Mouse (Mus musculus): ENCODE measurements at regions not wholly inside any gene's neighbourhood (a gene's known extent, or its start where the extent isn't known, plus 50 kb on each side); places are given as distances from the start of the nearest gene placed in this dataset.

- H3K9ac ChIP-seq = no peak overlapping the region
- H3K4me2 ChIP-seq (ENCODE audit: low read depth) = no peak overlapping the region
- no peaks in the 10 kb centered on the region for H3K4me1 ChIP-seq (ENCODE audit: insufficient read depth)
- 75% methylated on average over 4 of the region's 4 CpGs for WGBS
- DNase-seq (no peak), ATAC-seq (no peak)
- no peaks in the 10 kb centered on the region for H3K36me3 ChIP-seq (ENCODE audit: insufficient read depth)
- 0 out of 2 replicates have a peak, but pooled peaks cover 4% of the 10 kb centered on the region for H3K9me3 ChIP-seq (ENCODE audit: low read length)
- H3K27me3 ChIP-seq (ENCODE audit: insufficient read depth, low read length) = no peaks in the 10 kb centered on the region
- no peak overlapping the region for H3K4me3 ChIP-seq (ENCODE audit: low read depth, low read length)
- no peak for TF ChIP-seq CTCF (IDR thresholded peaks at IDR 0.05; ENCODE audit: low read depth)
- H3K27ac ChIP-seq (ENCODE audit: low read depth, low read length) = no peak overlapping the region
Observed at GRCm38 (mm10) chr1:182690323-182690722, 58.7 kb downstream of the Ccdc185 start.

GRCm38 (mm10) chr1:182689741-182690140 is 59.2 kb downstream of the Ccdc185 start:
- H3K27me3 ChIP-seq (ENCODE audit: insufficient read depth, low read length) = no peaks in the 10 kb centered on the region
- no peak for TF ChIP-seq CTCF (IDR thresholded peaks at IDR 0.05; ENCODE audit: low read depth)
- ATAC-seq (no peak), DNase-seq (no peak)
- 60% methylated on average over 6 of the region's 6 CpGs for WGBS
- no peaks in the 10 kb centered on the region for H3K36me3 ChIP-seq (ENCODE audit: insufficient read depth)
- no peak overlapping the region for H3K4me2 ChIP-seq (ENCODE audit: low read depth)
- H3K9ac ChIP-seq = no peak overlapping the region
- H3K9me3 ChIP-seq (ENCODE audit: low read length) = 0 out of 2 replicates have a peak, but pooled peaks cover 4% of the 10 kb centered on the region
- no peaks in the 10 kb centered on the region for H3K4me1 ChIP-seq (ENCODE audit: insufficient read depth)
- H3K27ac ChIP-seq (ENCODE audit: low read depth, low read length) = no peak overlapping the region
- no peak overlapping the region for H3K4me3 ChIP-seq (ENCODE audit: low read depth, low read length)

- WGBS = 71% methylated on average over 5 of the region's 5 CpGs
- no peak overlapping the region for H3K27ac ChIP-seq (ENCODE audit: low read depth, low read length)
- no peak overlapping the region for H3K9ac ChIP-seq
- DNase-seq = no peak
- H3K4me1 ChIP-seq (ENCODE audit: insufficient read depth) = no peaks in the 10 kb centered on the region
- H3K9me3 ChIP-seq (ENCODE audit: low read length) = 0 out of 2 replicates have a peak, but pooled peaks cover 4% of the 10 kb centered on the region
- H3K4me2 ChIP-seq (ENCODE audit: low read depth) = no peak overlapping the region
- no peaks in the 10 kb centered on the region for H3K36me3 ChIP-seq (ENCODE audit: insufficient read depth)
- no peak for ATAC-seq
- no peak for TF ChIP-seq CTCF (IDR thresholded peaks at IDR 0.05; ENCODE audit: low read depth)
- H3K4me3 ChIP-seq (ENCODE audit: low read depth, low read length) = no peak overlapping the region
- H3K27me3 ChIP-seq (ENCODE audit: insufficient read depth, low read length) = no peaks in the 10 kb centered on the region
Observed at GRCm38 (mm10) chr1:182687146-182687545, 61.8 kb downstream of the Ccdc185 start.

DNA sequence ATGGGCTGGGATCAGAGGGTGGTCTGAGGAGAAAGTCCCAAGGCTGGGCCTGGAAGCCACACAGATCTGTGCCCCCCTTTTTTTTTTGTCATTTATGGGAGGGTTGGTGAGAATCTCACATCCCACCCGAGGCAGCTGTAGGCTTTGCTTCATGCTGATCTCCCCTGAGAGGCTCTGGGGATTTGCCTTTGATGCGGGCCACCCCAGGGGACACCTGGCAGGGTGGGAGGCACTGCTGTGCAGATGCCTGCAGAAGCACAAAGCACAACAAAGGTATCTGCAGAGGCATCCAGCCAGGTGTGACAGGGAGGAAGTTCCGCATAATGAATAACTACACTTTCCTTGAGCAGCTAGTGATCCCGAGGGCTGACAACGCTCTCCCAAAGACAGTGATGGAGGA is 62.7 kb downstream of the Ccdc185 start:
- no peaks in the 10 kb centered on the region for H3K27me3 ChIP-seq (ENCODE audit: insufficient read depth, low read length)
- H3K4me2 ChIP-seq (ENCODE audit: low read depth) = no peak overlapping the region
- 0 out of 2 replicates have a peak, but pooled peaks cover 4% of the 10 kb centered on the region for H3K9me3 ChIP-seq (ENCODE audit: low read length)
- WGBS = 29% methylated on average over 5 of the region's 5 CpGs
- DNase-seq (no peak), ATAC-seq (no peak)
- no peaks in the 10 kb centered on the region for H3K4me1 ChIP-seq (ENCODE audit: insufficient read depth)
- no peak overlapping the region for H3K27ac ChIP-seq (ENCODE audit: low read depth, low read length)
- H3K4me3 ChIP-seq (ENCODE audit: low read depth, low read length) = no peak overlapping the region
- no peak for TF ChIP-seq CTCF (IDR thresholded peaks at IDR 0.05; ENCODE audit: low read depth)
- no peaks in the 10 kb centered on the region for H3K36me3 ChIP-seq (ENCODE audit: insufficient read depth)
- H3K9ac ChIP-seq = no peak overlapping the region

- 42% methylated on average over 14 of the region's 14 CpGs for WGBS
- no peak for TF ChIP-seq CTCF (IDR thresholded peaks at IDR 0.05; ENCODE audit: low read depth)
- Histone ChIP-seq H3K9ac (no peak overlapping the region), H3K4me2 (ENCODE audit: low read depth) (no peak overlapping the region), H3K27me3 (ENCODE audit: insufficient read depth, low read length) (no peaks in the 10 kb centered on the region), H3K9me3 (ENCODE audit: low read length) (no peaks in the 10 kb centered on the region), H3K36me3 (ENCODE audit: insufficient read depth) (no peaks in the 10 kb centered on the region), H3K4me1 (ENCODE audit: insufficient read depth) (no peaks in the 10 kb centered on the region), H3K4me3 (ENCODE audit: low read depth, low read length) (no peak overlapping the region), H3K27ac (ENCODE audit: low read depth, low read length) (no peak overlapping the region)
- ATAC-seq (peak; percentile 60), DNase-seq (peak; percentile 29)
Observed at GRCm38 (mm10) chr1:182682591-182683252, 66.3 kb downstream of the Ccdc185 start.

All from forebrain, postnatal 0 days (tissue).